Mouse (Mus musculus): ENCODE data around the gene Mrpl24. TPM values are rescaled to one million over a fixed set of nuclear protein-coding genes. Genes with fewer than 3 reads are reported as not detected.

The Mrpl24 gene
- polyA plus RNA-seq, 1 experiment from 2014 or later, result 77.5 TPM

- no peak overlapping the region for H3K4me3 ChIP-seq (ENCODE audit: low read length)
- peak overlapping the region; percentile 63; the same call in 1 of the 2 replicates for H3K4me2 ChIP-seq (ENCODE audit: low read depth, low read length)
- H3K9me3 ChIP-seq (ENCODE audit: control insufficient read depth, low read length), result no peaks in the 10 kb centered on the region
Observed at GRCm38 (mm10) chr3:87949266-87949954, 30.1 kb downstream of the Mrpl24 start.

GRCm38 (mm10) chr3:87949955-87950515, 30.7 kb downstream of the Mrpl24 start:
- peaks cover 41% of the 10 kb centered on the region for H3K4me1 ChIP-seq (replicated peaks; ENCODE audit: control insufficient read depth, insufficient read depth, low read length)
- 16% methylated on average over 13 of the region's 13 CpGs for WGBS
- H3K4me3 ChIP-seq (ENCODE audit: low read length), result no peak overlapping the region
- ATAC-seq (ENCODE audit: low read depth), result no peak
- H3K27me3 ChIP-seq (ENCODE audit: control insufficient read depth, insufficient read depth, low read depth, low read length), result peaks cover 9% of the 10 kb centered on the region
- no peaks in the 10 kb centered on the region for H3K36me3 ChIP-seq (ENCODE audit: control insufficient read depth, insufficient read depth, low read length)
- no peak overlapping the region for H3K27ac ChIP-seq (ENCODE audit: low read length)
- H3K9me3 ChIP-seq (ENCODE audit: control insufficient read depth, low read length), result no peaks in the 10 kb centered on the region
- no peak overlapping the region for H3K4me2 ChIP-seq (ENCODE audit: low read depth, low read length)
- H3K9ac ChIP-seq (ENCODE audit: low read length), result no peak overlapping the region

More at GRCm38 (mm10) chr3:87949266-87949954, 30.1 kb downstream of the Mrpl24 start:
- no peak overlapping the region for H3K9ac ChIP-seq (ENCODE audit: low read length)
- H3K27me3 ChIP-seq (ENCODE audit: control insufficient read depth, insufficient read depth, low read depth, low read length), result peaks cover 9% of the 10 kb centered on the region
- H3K4me1 ChIP-seq (replicated peaks; ENCODE audit: control insufficient read depth, insufficient read depth, low read length), result peaks cover 41% of the 10 kb centered on the region
- no peak overlapping the region for H3K27ac ChIP-seq (ENCODE audit: low read length)
- no peaks in the 10 kb centered on the region for H3K36me3 ChIP-seq (ENCODE audit: control insufficient read depth, insufficient read depth, low read length)
- 21% methylated on average over 16 of the region's 16 CpGs for WGBS
- no peak for ATAC-seq (ENCODE audit: low read depth)

- no peak for ATAC-seq (ENCODE audit: low read depth)
Observed at GRCm38 (mm10) chr3:87951946-87952345, 32.6 kb downstream of the Mrpl24 start.

GRCm38 (mm10) chr3:87952440-87952839, 33.1 kb downstream of the Mrpl24 start:
- no peaks in the 10 kb centered on the region for H3K9me3 ChIP-seq (ENCODE audit: control insufficient read depth, low read length)
- peak overlapping the region; percentile 64 for H3K27ac ChIP-seq (ENCODE audit: low read length)
- peak; percentile 91 for ATAC-seq (ENCODE audit: low read depth)
- H3K36me3 ChIP-seq (ENCODE audit: control insufficient read depth, insufficient read depth, low read length), result no peaks in the 10 kb centered on the region
- peak overlapping the region; percentile 64 for H3K9ac ChIP-seq (ENCODE audit: low read length)
- H3K27me3 ChIP-seq (ENCODE audit: control insufficient read depth, insufficient read depth, low read depth, low read length), result peaks cover 3% of the 10 kb centered on the region; the same call in 1 of the 2 replicates
- H3K4me1 ChIP-seq (replicated peaks; ENCODE audit: control insufficient read depth, insufficient read depth, low read length), result peaks cover 34% of the 10 kb centered on the region
- WGBS, result 3% methylated on average over 5 of the region's 5 CpGs
- peak overlapping the region; percentile 63 for H3K4me2 ChIP-seq (ENCODE audit: low read depth, low read length)
- peak overlapping the region; percentile 46 for H3K4me3 ChIP-seq (ENCODE audit: low read length)

More at GRCm38 (mm10) chr3:87951946-87952345, 32.6 kb downstream of the Mrpl24 start:
- Histone ChIP-seq H3K4me2 (ENCODE audit: low read depth, low read length) (peak overlapping the region; percentile 63), H3K27me3 (ENCODE audit: control insufficient read depth, insufficient read depth, low read depth, low read length) (peaks cover 5% of the 10 kb centered on the region; the same call in 1 of the 2 replicates), H3K36me3 (ENCODE audit: control insufficient read depth, insufficient read depth, low read length) (no peaks in the 10 kb centered on the region), H3K9ac (ENCODE audit: low read length) (peak overlapping the region; percentile 64), H3K9me3 (ENCODE audit: control insufficient read depth, low read length) (no peaks in the 10 kb centered on the region), H3K4me3 (ENCODE audit: low read length) (peak overlapping the region; percentile 46), H3K4me1 (replicated peaks; ENCODE audit: control insufficient read depth, insufficient read depth, low read length) (peaks cover 39% of the 10 kb centered on the region), H3K27ac (ENCODE audit: low read length) (peak overlapping the region; percentile 64)
- 11% methylated on average over 12 of the region's 12 CpGs for WGBS

- H3K36me3 ChIP-seq (ENCODE audit: control insufficient read depth, insufficient read depth, low read length), result no peaks in the 10 kb centered on the region
- peaks cover 9% of the 10 kb centered on the region for H3K4me1 ChIP-seq (replicated peaks; ENCODE audit: control insufficient read depth, insufficient read depth, low read length)
- H3K9me3 ChIP-seq (ENCODE audit: control insufficient read depth, low read length), result no peaks in the 10 kb centered on the region
- H3K4me3 ChIP-seq (ENCODE audit: low read length), result no peak overlapping the region
- 6% methylated on average over 1 of the region's 1 CpGs for WGBS
- H3K9ac ChIP-seq (ENCODE audit: low read length), result no peak overlapping the region
- no peak for ATAC-seq (ENCODE audit: low read depth)
- H3K27ac ChIP-seq (ENCODE audit: low read length), result no peak overlapping the region
- no peaks in the 10 kb centered on the region for H3K27me3 ChIP-seq (ENCODE audit: control insufficient read depth, insufficient read depth, low read depth, low read length)
- no peak overlapping the region for H3K4me2 ChIP-seq (ENCODE audit: low read depth, low read length)
Observed at GRCm38 (mm10) chr3:87958056-87958455, 38.8 kb downstream of the Mrpl24 start.

GRCm38 (mm10) chr3:87958476-87958875, 39.2 kb downstream of the Mrpl24 start:
- Histone ChIP-seq H3K9ac (ENCODE audit: low read length) (no peak overlapping the region), H3K27ac (ENCODE audit: low read length) (no peak overlapping the region), H3K4me2 (ENCODE audit: low read depth, low read length) (no peak overlapping the region), H3K9me3 (ENCODE audit: control insufficient read depth, low read length) (no peaks in the 10 kb centered on the region), H3K4me3 (ENCODE audit: low read length) (no peak overlapping the region), H3K4me1 (replicated peaks; ENCODE audit: control insufficient read depth, insufficient read depth, low read length) (peaks cover 9% of the 10 kb centered on the region), H3K36me3 (ENCODE audit: control insufficient read depth, insufficient read depth, low read length) (no peaks in the 10 kb centered on the region), H3K27me3 (ENCODE audit: control insufficient read depth, insufficient read depth, low read depth, low read length) (no peaks in the 10 kb centered on the region)
- WGBS, result 17% methylated on average over 4 of the region's 4 CpGs
- ATAC-seq (ENCODE audit: low read depth), result no peak

GRCm38 (mm10) chr3:87958967-87959366, 39.7 kb downstream of the Mrpl24 start:
- H3K27me3 ChIP-seq (ENCODE audit: control insufficient read depth, insufficient read depth, low read depth, low read length), result no peaks in the 10 kb centered on the region
- no peak overlapping the region for H3K9ac ChIP-seq (ENCODE audit: low read length)
- H3K4me3 ChIP-seq (ENCODE audit: low read length), result no peak overlapping the region
- H3K4me2 ChIP-seq (ENCODE audit: low read depth, low read length), result no peak overlapping the region
- H3K36me3 ChIP-seq (ENCODE audit: control insufficient read depth, insufficient read depth, low read length), result no peaks in the 10 kb centered on the region
- peaks cover 9% of the 10 kb centered on the region for H3K4me1 ChIP-seq (replicated peaks; ENCODE audit: control insufficient read depth, insufficient read depth, low read length)
- no peaks in the 10 kb centered on the region for H3K9me3 ChIP-seq (ENCODE audit: control insufficient read depth, low read length)
- no peak overlapping the region for H3K27ac ChIP-seq (ENCODE audit: low read length)
- ATAC-seq (ENCODE audit: low read depth), result no peak
- 32% methylated on average over 1 of the region's 1 CpGs for WGBS

- WGBS, result 67% methylated on average over 7 of the region's 7 CpGs
- Histone ChIP-seq H3K27ac (ENCODE audit: low read length) (no peak overlapping the region; the same call in 1 of the 2 replicates), H3K36me3 (ENCODE audit: control insufficient read depth, insufficient read depth, low read length) (no peaks in the 10 kb centered on the region), H3K4me2 (ENCODE audit: low read depth, low read length) (no peak overlapping the region), H3K9ac (ENCODE audit: low read length) (no peak overlapping the region), H3K27me3 (ENCODE audit: control insufficient read depth, insufficient read depth, low read depth, low read length) (no peaks in the 10 kb centered on the region), H3K9me3 (ENCODE audit: control insufficient read depth, low read length) (no peaks in the 10 kb centered on the region), H3K4me1 (replicated peaks; ENCODE audit: control insufficient read depth, insufficient read depth, low read length) (peaks cover 9% of the 10 kb centered on the region), H3K4me3 (ENCODE audit: low read length) (no peak overlapping the region)
- no peak for ATAC-seq (ENCODE audit: low read depth)
Observed at GRCm38 (mm10) chr3:87959371-87959770, 40.1 kb downstream of the Mrpl24 start.

GRCm38 (mm10) chr3:87960191-87960585, 40.9 kb downstream of the Mrpl24 start:
- WGBS, result 6% methylated on average over 10 of the region's 10 CpGs
- H3K4me1 ChIP-seq (replicated peaks; ENCODE audit: control insufficient read depth, insufficient read depth, low read length), result peaks cover 9% of the 10 kb centered on the region

More at GRCm38 (mm10) chr3:87960191-87960585, 40.9 kb downstream of the Mrpl24 start:
- peak overlapping the region; percentile 58 for H3K4me3 ChIP-seq (ENCODE audit: low read length)
- peak overlapping the region; percentile 79 for H3K9ac ChIP-seq (ENCODE audit: low read length)
- H3K9me3 ChIP-seq (ENCODE audit: control insufficient read depth, low read length), result no peaks in the 10 kb centered on the region
- no peak for ATAC-seq (ENCODE audit: low read depth)
- H3K27me3 ChIP-seq (ENCODE audit: control insufficient read depth, insufficient read depth, low read depth, low read length), result no peaks in the 10 kb centered on the region
- peak overlapping the region; percentile 76 for H3K4me2 ChIP-seq (ENCODE audit: low read depth, low read length)
- H3K27ac ChIP-seq (ENCODE audit: low read length), result peak overlapping the region; percentile 95
- no peaks in the 10 kb centered on the region for H3K36me3 ChIP-seq (ENCODE audit: control insufficient read depth, insufficient read depth, low read length)

All from lung, embryonic 16.5 days (tissue).